Mouse (Mus musculus) lung, adult 2 months (tissue): ENCODE results near the gene Methig1. TPM values are rescaled to one million over a fixed set of nuclear protein-coding genes. Genes with fewer than 3 reads are reported as not detected.
A peak's percentile ranks its signal among the peaks of the same experiment; 100 is the strongest.
"Not testable (repeated sequence)": the region's sequence is repeated elsewhere in the genome, so short reads cannot be mapped to it uniquely, and the experiment has no call there.

Experiments used
- DNase-seq: peaks from one replicate; pipeline ENCODE4 v3.0.0; 2022
- H3K4me1 ChIP-seq: fragments of 200-500 bp; 2 replicates; pipeline ENCODE4 v1.6.1; 2011; ENCODE audit warnings: low read length; ENCODE audit not compliant: control insufficient read depth, insufficient read depth
- H3K4me3 ChIP-seq: fragments of 200-500 bp; replicated peaks from 2 replicates; pipeline ENCODE3; 2011; ENCODE audit warnings: low read depth, mild to moderate bottlenecking, control low read depth, low read length; ENCODE audit errors: extremely low read depth
- CTCF ChIP-seq: fragments of 200-500 bp; IDR thresholded peaks from 2 replicates; pipeline ENCODE4 v1.5.1; 2011; ENCODE audit warnings: mild to moderate bottlenecking, low read length, control low read depth; ENCODE audit not compliant: insufficient read depth
- POLR2A ChIP-seq: fragments of 200-500 bp; IDR thresholded peaks from 2 replicates; pipeline ENCODE4 v1.6.1; 2011; ENCODE audit warnings: low read depth, mild to moderate bottlenecking, control low read depth, low read length, borderline replicate concordance; ENCODE audit errors: extremely low read depth
- WGBS: fragments of 180-500 bp; shearing (Covaris S2); methylation state at CpG from one replicate; pipeline ENCODE4 v1.1.7; 2018; 5-methylcytosine and 5-hydroxymethylcytosine counted together
- polyA plus RNA-seq: library from polyadenylated mRNA; depleted of rRNA; stranded (reverse); fragments of >200 nt; gene quantifications from 2 replicates; pipeline ENCODE4 v1.2.3, GENCODE M21; 2012

The Methig1 gene
- polyA plus RNA-seq, 1 experiment, result not detected

- Histone ChIP-seq H3K4me1 (no peaks in the 10 kb centered on the region; the same call in 1 of the 2 replicates), H3K4me3 (no peak overlapping the region)
- DNase-seq, result no peak
- TF ChIP-seq CTCF (no peak), POLR2A (no peak)
These were observed 7.5 kb upstream of the Methig1 start for GRCm38 (mm10) chr15:100345484-100345883.

DNA sequence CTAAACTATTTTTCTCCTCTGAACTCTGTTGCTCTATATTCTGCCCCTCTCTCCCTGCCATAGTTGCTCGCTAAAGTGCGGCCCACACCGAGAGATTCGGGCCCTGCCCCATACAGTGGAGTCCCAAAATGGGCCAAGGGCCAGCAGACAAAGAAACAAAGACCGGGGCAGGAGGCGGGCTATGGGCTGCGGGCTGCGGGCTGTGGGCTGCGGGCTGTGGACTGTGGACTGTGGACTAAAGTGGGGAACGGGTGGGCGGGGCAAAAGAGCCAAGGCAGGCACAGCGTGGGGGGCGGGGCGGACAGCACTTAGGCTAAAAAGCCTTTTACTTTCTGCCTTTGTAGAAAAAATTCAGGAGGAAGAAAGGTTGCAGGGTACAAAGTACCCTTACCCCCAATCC, 6.2 kb upstream of the Methig1 start:
- DNase-seq, result no peak

GRCm38 (mm10) chr15:100349496-100349895, 3.5 kb upstream of the Methig1 start:
- no peak for DNase-seq
- Histone ChIP-seq H3K4me3 (no peak overlapping the region), H3K4me1 (no peaks in the 10 kb centered on the region)
- 34% methylated on average over 2 of the region's 2 CpGs for WGBS
- TF ChIP-seq CTCF (no peak), POLR2A (no peak)

More for the DNA sequence above, 6.2 kb upstream of the Methig1 start:
- no peak overlapping the region for H3K4me3 ChIP-seq
- TF ChIP-seq CTCF (no peak), POLR2A (no peak)
- H3K4me1 ChIP-seq, result no peaks in the 10 kb centered on the region; the same call in 1 of the 2 replicates
- 68% methylated on average over 14 of the region's 14 CpGs for WGBS

DNA sequence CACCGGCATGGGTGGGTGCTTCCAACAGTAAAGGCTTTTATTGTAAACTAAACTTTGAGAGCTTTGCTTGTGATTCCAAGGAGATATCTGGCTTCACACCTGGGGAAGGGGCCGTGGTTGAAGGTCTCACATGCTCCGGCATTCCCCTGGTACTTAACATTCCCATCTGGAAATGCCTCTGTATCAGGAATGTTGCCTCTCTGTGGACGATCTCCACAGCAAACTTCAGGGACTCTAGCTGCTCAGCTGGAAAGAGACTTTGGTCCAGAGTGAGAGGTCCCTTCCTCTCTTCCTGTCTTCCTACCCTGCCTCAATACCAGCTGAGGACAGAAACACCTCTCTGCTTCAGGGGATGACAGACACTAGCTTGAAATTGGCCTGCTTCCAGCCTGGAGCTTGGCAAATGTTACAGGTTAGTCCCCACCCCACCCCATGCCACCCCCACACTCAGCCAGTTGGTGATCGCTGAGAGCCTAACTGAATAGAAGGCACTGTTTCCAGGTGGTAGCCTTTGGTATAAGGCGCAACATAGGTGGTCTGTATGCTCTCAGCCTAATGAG, 1.4 kb upstream of the Methig1 start:
- 56% methylated on average over 6 of the region's 6 CpGs for WGBS
- TF ChIP-seq CTCF, result no peak
- TF ChIP-seq POLR2A, result no peak
- Histone ChIP-seq H3K4me1 (no peaks in the 10 kb centered on the region), H3K4me3 (no peak overlapping the region)
- no peak for DNase-seq

- H3K4me1 ChIP-seq, H3K4me3 ChIP-seq, DNase-seq: not testable (repeated sequence)
- 90% methylated on average over 22 of the region's 22 CpGs for WGBS
These were observed 450 bp downstream of the Methig1 start for GRCm38 (mm10) chr15:100353399-100353798.

DNA sequence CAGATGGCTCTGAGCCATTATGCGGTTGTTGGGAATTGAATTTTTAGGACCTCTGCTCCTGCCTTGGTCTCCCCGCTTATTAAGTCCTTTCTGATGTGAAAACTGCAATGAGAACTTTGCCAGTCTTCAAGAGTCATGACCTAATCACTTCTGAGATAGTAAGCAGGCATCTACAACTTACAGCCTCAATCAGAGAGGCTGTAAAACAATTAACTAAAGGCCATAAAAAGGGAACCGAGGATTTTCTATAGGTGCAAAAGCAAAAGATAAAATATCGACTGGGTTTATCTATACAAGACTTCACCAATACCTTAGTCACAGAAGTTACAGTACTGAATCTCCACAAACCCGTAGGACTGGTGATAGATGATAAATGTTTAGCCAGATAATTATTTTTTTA, 2.9 kb downstream of the Methig1 start:
- no peak for TF ChIP-seq CTCF
- TF ChIP-seq POLR2A, result no peak
- H3K4me3 ChIP-seq, result no peak overlapping the region
- H3K4me1 ChIP-seq, result no peaks in the 10 kb centered on the region
- WGBS, result 83% methylated on average over 5 of the region's 5 CpGs
- DNase-seq, result no peak

- TF ChIP-seq CTCF (no peak), POLR2A (no peak)
- 64% methylated on average over 7 of the region's 7 CpGs for WGBS
- H3K4me3 ChIP-seq, result no peak within 1 kb of the TSS
- no peaks in the 10 kb centered on the region for H3K4me1 ChIP-seq
- DNase-seq, result no peak
These were observed 11.3 kb downstream of the Methig1 start, which contains the start of gene Higd1c for GRCm38 (mm10) chr15:100364242-100364641. Higd1c (plus strand) TSS chr15:100364542.

GRCm38 (mm10) chr15:100365967-100366366, 13.0 kb downstream of the Methig1 start:
- not testable (repeated sequence) for H3K4me3 ChIP-seq, DNase-seq, H3K4me1 ChIP-seq
- WGBS, result 69% methylated on average over 9 of the region's 9 CpGs

- TF ChIP-seq CTCF (no peak), POLR2A (no peak)
- DNase-seq, result no peak
- no peak overlapping the region for H3K4me3 ChIP-seq
- no peaks in the 10 kb centered on the region for H3K4me1 ChIP-seq
- 73% methylated on average over 7 of the region's 7 CpGs for WGBS
These were observed 14.2 kb downstream of the Methig1 start for GRCm38 (mm10) chr15:100367119-100367518.

- Histone ChIP-seq H3K4me1 (no peaks in the 10 kb centered on the region), H3K4me3 (no peak overlapping the region)
- 0 out of 2 replicates have a peak, but pooled peaks have one; percentile 9 for TF ChIP-seq CTCF
- no peak for TF ChIP-seq POLR2A
- 30% methylated on average over 5 of the region's 5 CpGs for WGBS
- DNase-seq, result peak; percentile 44
These were observed 22.1 kb downstream of the Methig1 start for GRCm38 (mm10) chr15:100375066-100375465.

DNA sequence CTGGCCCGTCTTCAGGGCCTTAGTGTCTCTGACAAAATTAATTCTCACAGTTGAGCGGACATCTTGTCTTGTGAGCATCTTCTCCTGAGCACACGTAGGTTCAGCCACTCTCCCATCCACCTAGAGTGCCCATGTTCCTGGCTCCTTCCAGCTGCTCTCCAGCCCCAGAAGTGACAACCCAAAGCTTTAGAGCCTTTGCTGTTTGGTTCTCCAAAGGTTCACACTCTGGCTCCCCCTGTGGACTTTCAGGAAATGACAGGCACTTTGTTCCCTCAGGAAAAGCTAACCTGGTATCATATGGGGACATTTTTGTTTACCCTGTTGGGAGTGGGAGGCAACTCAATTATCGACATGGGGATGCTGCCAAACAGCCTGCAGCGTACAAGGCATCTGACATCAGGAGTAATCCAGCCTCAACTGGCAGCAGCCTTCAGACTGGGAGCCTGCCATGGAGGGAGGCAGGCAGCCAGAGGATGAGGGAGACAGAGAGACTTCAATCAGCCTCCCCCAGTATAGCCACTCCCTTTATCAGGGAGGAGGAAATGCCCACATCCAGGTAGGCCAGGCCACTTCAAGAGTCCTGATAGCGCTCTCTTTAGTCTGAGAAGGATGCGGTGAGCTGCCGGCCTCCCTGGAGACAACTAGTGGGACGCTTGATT, 25.0 kb downstream of the Methig1 start:
- not testable (repeated sequence) for H3K4me3 ChIP-seq, DNase-seq, H3K4me1 ChIP-seq
- 45% methylated on average over 4 of the region's 9 CpGs for WGBS
